Mouse (Mus musculus): Measurements from ENCODE around the gene Ucp1.
A peak's percentile ranks its signal among the peaks of the same experiment; 100 is the strongest.
"Not testable (repeated sequence)": the region's sequence is repeated elsewhere in the genome, so short reads cannot be mapped to it uniquely, and the experiment has no call there.

Gene Ucp1

DNA sequence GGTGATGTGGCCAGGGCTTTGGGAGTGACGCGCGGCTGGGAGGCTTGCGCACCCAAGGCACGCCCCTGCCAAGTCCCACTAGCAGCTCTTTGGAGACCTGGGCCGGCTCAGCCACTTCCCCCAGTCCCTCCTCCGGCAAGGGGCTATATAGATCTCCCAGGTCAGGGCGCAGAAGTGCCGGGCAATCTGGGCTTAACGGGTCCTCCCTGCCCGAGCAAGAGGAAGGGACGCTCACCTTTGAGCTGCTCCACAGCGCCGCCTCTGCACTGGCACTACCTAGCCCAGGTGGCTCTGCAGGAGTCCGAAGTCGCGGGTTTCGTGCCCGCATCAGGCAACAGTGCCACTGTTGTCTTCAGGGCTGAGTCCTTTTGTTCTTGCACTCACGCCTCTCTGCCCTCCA is at the start of gene Ucp1:
Ucp1 (plus strand) TSS at position 177 of the 400 bp plus-strand sequence.
- peak; percentile 49 to 61 for DNase-seq

DNA sequence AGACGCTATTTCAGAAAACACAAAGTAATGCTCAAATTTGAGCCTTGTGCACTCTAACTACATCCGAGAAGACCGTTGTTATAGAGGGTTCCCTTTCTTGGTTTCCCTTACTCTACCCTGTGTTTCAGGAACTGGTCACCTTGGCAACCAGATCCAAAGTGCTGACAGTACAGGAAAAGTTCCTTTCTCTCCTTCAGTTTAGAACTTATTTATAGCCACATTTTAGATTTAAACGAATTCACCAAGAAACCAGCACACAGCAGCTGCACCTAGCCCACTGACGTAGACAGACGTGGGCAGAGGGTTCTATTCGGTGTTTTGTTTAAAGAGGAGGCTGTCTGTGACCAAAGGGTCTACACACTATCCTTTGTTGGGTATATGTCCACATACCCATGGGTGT is 46.0 kb upstream of the Ucp1 start:
- DNase-seq = no peak

GRCm38 (mm10) chr8:83250858-83251257 is 39.3 kb upstream of the Ucp1 start:
- DNase-seq = no peak

GRCm38 (mm10) chr8:83251362-83252246 is 38.5 kb upstream of the Ucp1 start:
- DNase-seq = no peak

GRCm38 (mm10) chr8:83252791-83253190 is 37.4 kb upstream of the Ucp1 start:
- DNase-seq = no peak

DNA sequence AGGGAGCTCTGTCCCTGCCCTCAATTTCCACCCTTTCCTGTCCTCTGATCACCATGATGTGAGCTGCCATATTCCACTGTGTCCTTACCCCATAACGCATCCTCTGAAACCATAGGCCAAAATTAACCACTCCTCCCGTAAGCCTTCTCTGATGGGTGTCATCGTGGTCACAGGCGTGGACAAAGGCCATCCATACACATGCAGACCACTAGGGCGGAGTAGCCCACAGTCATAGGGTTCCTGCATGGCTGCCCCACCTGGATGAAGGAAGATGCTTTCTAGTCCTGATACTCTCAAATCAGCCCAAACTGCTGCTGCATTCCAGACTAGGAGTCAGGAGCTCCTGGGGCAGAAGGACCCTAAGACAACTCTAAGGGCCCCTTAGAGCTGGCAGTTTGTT is 32.5 kb upstream of the Ucp1 start:
- no peak for DNase-seq

DNA sequence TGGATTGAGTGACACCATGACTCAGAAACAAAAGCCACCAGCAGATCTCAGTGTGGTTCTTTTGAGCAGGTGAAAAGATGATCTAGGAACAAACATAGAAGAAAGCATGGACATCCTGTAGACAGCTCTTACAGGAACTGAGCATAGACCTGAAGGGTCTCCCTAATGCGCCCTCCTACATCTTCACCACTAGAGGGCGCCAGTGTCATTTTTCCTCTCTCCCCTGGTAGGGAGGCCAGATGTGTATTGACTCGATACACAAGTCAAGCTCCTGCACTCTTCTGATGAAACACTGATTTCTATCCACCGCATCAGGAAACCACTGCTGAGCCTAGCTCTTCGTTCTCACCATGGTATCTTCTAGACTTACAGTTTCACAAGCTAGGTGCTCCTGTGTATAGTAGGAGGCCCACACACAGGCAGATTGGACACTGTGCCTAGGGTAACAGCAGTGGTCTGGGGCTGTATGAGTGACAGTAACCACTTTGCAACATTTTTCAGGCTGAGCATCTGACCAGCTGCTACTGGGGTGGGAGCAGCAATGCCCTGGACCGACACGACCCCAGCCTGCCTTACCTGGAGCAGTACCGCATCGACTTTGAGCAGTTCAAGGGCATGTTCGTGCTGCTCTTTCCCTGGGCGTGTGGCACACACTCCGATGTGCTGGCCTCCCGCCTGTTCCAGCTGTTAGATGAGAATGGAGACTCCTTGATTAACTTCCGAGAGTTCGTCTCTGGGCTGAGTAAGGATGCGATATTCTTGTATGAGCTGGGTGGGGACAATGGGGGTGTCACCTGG is 29.5 kb upstream of the Ucp1 start:
- peak; percentile 61 to 71 for DNase-seq

GRCm38 (mm10) chr8:83271172-83271571 is 19.0 kb upstream of the Ucp1 start:
- no peak for DNase-seq

DNA sequence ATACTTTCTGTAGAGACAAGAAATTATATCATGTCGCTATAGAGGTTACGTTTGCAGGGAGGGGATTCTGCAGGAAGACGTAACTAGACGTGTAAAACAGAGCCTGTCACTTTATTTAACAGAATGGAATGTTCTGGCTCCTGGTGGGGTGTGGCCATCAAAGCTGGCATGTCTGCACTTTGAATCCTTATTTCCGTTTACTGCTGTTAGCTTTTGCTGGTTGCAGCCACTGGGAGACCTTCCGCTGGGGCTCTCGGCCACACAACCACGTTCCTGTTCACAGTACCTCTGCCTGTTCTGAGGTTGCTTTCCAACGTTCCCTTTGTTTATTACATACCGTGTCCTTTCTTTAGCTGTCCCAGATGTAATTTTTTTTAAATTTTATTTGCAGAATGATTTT is 17.7 kb upstream of the Ucp1 start:
- DNase-seq = no peak

- DNase-seq = no peak
Measured at GRCm38 (mm10) chr8:83274470-83274869, 15.7 kb upstream of the Ucp1 start.

DNA sequence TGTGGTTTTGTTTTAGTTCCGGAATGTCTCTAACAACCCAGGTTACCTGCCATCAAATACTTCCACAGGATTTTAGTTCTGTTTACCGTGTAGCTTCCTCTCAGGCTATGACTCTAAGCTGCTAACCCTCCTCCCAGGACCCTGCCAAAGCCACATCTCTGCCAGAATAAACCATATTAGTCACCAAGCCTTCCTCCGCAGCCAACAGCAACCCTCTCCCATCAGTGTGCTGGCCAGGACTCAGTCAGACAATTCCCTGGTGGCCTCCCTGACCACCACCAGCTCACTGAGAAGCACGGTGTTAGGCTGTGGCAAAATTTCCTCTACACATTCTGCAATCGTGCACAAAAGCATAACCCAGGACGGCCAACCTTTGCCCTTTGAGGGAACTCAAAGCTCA is 11.7 kb upstream of the Ucp1 start:
- DNase-seq = no peak

- no peak for DNase-seq
Measured at GRCm38 (mm10) chr8:83285391-83285790, 4.8 kb upstream of the Ucp1 start.

- DNase-seq = no peak
Measured at GRCm38 (mm10) chr8:83297375-83297774, 7.2 kb downstream of the Ucp1 start.

- no peak for DNase-seq
Measured at GRCm38 (mm10) chr8:83300135-83300534, 10.0 kb downstream of the Ucp1 start.

GRCm38 (mm10) chr8:83304946-83305345 is 14.8 kb downstream of the Ucp1 start:
- no peak for DNase-seq

GRCm38 (mm10) chr8:83309836-83310235 is 19.7 kb downstream of the Ucp1 start:
- no peak for DNase-seq

GRCm38 (mm10) chr8:83315084-83315483 is 24.9 kb downstream of the Ucp1 start:
- not testable (repeated sequence) for DNase-seq

- DNase-seq = no peak
Measured at GRCm38 (mm10) chr8:83315691-83316090, 25.5 kb downstream of the Ucp1 start.

DNA sequence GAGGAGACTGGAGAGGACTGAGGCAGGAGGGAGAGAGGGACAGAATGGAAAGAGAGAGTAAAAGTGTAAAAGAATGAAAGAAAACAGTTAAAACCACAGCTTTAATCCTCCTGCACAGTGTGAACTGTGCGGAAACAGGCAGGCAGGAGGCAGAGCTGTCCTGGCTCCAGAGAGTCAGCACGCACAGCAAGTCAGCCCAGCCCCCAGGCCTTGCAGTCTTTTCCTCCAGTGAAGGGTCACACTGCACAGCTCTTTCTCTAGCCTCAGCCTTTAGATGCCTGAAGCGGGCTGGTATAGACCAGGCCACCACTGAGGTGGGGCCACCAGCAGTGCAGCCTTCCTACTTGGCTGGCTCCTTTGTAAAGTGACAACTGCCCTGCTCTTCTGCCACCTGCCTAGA is 30.4 kb downstream of the Ucp1 start:
- DNase-seq = no peak

GRCm38 (mm10) chr8:83322374-83322773 is 32.2 kb downstream of the Ucp1 start:
- DNase-seq = no peak

DNA sequence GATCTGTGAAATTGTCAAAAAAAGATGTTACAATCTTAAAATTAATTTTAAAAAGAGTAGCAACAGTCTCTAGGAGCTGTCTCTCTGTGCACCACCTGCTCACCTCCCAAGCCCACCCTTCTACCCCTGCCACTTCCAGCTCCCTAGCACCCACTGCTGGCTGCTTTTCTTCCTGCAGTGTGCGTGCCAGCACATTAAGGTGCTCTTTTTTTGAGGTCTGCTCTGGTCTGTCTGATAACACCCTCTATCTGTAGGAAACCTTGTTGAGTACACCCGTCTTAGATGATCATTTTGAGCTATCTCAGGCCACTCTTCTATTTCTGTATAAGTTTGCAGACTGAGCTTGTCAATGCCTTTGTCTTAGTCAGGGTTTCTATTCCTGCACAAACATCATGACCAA is 32.9 kb downstream of the Ucp1 start:
- peak in 1 of 2 experiments; percentile 28 for DNase-seq

DNA sequence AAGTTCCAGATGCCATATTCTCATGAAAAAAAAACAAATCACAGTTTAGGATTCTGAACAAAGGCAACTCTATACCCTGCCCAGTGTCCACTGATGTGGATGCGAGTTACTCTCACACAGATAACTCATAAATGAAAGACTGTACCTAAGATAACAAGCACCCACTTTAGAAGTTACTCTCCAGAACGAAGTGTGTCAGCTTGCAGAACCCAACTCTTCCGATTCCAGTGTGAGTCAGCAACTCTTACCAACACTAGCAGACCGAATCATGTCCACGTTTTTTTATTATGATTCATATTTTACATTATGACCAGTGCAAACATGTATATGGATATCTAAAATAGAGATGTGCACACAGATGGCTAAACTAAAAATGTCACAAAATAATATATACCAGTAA is 37.7 kb downstream of the Ucp1 start:
- DNase-seq = no peak

DNA sequence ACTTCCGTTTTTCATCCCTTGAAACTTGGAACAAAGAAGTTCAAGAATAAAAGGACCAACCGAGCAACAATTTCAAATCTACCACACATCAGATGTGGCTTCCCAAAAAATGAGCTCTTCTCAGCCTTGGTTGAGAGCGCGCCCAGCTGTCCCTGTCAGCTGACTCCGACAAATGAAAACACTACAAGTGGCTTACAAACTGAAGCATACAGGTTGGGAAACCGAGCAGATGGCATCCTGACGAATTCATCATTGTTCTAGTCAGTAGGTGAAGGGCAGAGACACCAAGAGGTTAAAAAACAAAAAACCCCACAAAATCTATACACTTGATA is 41.4 kb downstream of the Ucp1 start:
- DNase-seq = peak; percentile 24 to 43

Measured in kidney, postnatal 4 days (tissue).